Mouse (Mus musculus) urinary bladder, postnatal 36 days (tissue): ENCODE data around the gene Gm21969.

Experiments used
- DNase-seq, 2 experiments: peaks; one replicate each; pipeline ENCODE4 v3.0.0; 2022; ENCODE audit warnings: low spot score in 2 of 2, mixed read lengths in 1 of 2

Gm21969 gene

DNA sequence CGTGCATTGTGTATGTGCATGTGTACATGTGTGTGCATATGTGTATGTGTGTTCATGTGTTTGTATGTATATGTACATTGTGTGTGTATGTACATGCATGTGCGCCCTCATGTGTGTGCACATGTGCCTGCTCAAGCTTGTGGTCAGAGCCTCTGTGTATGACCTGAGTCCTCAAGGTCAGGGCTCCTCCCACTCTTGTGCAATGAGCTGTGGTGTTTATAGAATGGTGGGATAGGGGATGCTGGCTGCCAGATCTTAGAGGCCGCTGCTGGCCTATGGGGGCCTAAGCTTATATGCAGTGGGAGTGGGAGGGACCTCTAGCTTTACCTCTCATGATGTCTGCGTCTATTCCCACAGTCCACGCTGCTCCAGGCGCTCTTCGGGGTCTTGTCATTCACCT, 17.3 kb upstream of the Gm21969 start:
- no peak for DNase-seq

DNA sequence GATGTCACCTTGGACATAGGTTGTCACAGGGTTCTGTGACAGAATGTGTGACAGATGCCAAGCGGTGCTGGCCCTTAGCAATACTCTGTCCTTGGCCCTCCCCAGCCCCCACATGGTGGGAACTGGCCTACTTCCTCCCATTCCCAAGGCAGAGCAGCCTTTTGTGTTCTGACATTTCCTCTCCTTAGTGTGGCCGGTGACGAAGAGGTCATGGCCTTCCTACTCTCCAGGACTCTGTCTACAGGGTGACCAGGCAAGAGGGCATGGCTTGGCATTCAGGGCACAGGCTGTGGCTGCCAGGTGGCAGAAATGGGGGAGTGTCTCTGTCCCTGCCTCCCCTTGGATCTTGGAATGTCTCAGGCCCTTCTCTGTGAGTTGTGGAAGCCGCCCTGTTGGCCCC, 15.6 kb upstream of the Gm21969 start:
- DNase-seq, result no peak

DNA sequence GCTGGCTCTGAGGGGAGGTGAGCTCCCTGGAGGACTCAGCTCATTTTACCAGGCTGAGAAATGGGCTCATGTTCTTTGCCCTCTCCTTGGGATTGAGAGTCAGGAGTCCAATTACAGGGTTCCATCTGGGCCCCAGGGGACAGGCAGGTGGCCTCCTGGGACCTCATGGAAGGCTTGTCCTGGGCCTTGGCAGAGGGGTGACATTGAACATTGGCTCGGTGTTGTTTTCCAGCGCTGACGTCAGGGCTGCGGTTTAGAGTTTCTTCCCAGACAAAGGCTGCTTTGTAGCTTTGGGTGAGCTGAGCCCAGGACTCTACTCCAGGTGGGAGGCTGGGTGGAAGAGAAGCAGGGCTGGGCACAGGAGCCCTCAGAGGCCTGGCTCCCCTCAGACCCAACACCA, 15.2 kb upstream of the Gm21969 start:
- DNase-seq, result no peak

DNA sequence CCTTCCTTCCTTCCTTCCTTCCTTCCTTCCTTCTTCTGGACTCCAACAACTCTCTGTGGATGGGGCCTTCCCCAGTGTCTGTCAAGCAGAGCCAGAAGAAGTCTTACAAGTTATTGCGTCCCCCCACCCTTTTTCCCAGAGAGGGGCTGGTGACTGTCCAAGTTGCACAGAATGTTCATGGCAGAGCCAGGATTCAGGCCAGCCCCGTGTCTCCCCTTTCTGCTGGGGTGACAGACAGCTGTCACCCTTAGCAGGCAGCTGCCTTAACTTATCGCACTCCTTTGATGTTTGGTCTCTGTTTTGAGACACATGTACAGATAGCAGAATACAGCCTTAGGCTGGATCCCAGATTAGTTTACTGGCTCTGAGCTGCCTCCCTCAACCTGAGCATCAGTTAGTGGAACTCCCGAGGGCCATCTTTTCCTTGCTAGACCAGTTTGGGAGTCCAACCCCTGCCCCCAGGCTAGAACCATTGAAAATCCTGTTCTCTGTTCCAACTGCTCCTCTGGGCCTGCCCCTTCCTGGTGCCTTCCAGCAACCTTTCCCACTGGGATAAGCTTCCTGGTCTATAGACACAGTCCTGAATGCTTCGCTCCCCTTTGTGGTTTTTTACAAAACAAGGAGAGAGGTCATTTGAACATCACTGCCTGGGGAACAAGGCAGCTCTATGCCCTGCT, 13.5 kb upstream of the Gm21969 start:
- DNase-seq, result no peak

DNA sequence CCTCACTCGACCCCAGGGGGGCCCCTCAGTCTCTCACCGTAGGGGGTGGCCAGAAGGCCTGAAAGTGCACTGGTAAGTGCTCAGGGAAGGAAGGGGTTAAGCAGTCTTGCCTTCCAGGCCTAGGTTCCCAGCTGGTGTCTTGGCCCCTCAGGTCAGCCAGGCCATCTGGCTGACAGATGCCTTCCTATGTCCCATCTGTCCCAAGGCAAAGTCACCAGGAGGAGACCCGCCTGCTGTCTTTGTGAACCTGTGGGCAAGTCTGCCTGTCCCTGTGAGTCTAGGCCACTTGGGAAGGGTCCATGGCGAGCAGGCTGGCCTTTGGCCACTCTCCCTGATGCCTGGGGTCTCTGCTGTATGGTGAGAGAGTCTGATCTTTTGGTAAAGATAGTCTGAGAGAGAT, 12.5 kb upstream of the Gm21969 start:
- no peak for DNase-seq

DNA sequence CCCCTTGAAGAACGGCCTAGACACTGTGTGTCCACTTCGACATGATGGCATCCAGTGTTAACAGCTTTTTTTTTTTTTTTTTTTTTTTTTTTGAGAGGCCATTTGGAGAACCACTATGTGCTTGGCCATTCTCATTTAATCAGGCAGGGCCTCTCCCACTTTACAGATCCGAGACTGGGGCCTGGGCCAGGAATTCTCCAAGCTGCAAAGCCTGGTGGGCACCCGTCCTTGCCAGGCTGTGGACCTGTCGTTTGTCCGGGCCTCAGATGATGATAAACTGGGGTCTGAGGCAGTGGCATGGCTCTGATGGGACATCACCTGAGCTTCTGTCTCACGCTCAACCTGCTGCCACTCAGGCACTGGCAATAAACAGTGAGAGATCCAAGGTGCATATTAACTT, 10.1 kb upstream of the Gm21969 start:
- DNase-seq, result no peak

DNA sequence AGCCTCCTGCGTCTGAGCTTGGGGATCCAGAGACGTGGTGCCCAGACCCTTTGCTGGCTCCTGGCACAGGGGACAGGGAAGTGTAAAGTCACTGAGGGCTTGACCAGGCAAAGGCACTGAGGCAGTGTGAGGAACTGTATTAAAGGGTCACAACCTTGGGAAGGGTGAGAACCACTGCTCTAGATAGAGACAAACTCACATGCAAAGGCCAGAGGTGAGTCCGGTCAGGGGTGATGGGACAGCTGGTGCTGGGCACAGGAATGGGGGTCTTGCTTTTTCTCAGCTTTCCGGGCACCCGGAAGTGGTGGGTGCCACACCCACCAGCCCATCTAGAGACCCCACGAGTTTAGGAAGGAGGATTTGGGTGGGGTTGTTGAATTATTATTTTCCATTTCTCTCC, 9.6 kb upstream of the Gm21969 start:
- no peak for DNase-seq

DNA sequence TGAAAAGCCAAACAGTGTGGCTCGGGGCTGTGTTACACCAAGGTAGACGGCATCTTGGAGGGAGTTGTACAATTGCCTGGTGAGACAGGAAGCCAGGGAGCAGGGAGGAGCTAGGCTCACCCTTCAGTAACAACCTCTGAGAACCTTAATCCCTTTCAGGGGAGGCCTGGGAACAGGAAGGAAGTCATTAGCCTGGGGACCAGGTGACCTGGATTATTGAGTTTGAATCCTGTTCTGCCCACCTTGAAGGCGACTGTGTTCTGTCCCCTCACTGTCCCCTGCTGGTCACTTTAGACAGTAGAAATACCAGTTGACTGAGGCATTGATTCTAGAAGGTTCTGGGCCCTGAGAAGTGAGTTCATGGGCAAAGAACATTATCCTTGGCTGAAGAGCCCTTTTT, 8.9 kb upstream of the Gm21969 start:
- DNase-seq, result no peak

DNA sequence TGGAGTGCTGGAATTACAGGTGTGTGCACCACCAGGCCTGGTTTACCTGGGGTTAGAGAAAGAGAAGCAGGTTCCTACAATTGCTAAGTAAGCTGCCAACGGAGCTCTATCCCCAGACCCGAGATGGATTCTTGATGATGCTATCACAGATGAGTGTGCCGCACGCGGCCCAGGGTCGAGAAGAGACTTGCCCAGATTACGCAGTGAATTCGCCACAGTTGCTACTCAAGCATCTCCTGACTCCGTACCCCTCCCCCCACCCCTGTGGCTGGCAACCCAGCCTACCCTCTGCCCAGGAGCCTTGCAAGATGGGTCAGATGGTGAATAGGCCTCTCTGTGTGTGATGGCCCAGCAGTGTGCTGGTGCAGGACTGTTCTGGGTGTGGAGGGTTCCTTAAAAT, 6.3 kb upstream of the Gm21969 start:
- DNase-seq, result no peak

DNA sequence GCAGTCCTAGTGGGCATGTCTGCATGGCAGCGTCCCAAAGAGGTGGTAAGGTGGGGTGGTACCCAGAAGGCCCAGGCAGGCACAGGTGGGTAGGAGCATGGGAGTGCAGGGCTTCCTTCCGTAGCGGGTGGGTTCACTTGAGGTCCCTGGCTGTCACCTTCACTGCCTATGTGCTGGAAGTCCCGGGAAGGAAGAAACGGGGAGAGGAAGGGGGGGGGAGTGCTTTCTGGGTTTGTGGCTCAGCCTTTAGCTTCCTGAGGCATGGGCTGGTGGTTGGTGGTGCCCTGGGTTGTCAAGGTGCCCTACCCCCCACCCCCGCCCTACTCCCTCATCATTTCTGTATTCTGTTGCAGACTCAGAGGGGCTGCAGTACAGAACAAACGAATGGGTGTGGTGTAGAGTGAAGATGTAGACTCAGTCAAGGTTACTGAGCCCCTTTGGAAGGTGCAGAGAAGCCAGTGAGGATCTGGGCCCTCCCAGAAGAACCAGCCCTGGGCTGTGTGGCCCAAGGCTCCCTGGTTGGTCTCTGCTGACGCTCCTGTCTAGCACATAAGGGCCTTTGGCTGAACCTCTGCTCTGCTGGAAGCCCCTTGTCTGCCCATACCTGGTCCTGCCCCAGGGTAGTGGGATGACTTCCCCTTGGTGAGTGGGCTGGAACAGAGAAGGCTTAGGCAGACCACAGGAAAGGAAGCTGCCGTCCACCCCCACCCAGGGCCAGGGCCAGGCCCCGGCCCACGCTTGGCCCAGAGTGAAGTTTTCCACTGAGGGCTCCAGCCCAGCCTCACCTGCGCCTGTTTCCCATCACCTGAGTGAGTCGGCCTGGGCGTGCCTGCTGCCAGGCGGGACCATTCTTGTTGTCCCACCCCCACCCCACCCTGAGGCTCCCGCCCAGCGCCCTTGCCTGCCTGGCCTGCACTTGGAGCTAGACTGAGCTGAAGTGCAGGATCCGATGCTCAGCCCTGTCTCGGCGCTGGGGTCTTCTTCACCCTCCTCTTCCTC, 5.4 kb upstream of the Gm21969 start:
- DNase-seq, result no peak

DNA sequence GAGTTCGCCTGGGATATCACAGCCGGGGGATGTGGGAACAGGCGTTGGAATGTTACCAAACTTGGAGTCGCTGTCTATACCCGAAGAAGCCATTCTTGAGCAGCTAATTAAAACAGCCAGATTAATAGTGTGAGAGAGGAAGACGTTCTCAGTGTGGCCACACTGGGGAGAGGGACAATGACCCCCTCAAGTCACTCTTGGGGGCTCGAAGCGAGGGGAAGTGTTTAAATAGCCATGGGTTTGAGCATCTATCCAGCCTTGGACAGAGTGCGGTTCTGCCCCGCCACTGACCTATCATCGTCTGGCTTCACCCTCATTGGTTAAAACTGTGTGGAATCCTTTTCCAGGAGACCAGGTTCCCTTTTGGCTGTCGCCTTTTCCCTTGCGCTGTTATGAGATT, 4.6 kb upstream of the Gm21969 start:
- DNase-seq, result no peak

DNA sequence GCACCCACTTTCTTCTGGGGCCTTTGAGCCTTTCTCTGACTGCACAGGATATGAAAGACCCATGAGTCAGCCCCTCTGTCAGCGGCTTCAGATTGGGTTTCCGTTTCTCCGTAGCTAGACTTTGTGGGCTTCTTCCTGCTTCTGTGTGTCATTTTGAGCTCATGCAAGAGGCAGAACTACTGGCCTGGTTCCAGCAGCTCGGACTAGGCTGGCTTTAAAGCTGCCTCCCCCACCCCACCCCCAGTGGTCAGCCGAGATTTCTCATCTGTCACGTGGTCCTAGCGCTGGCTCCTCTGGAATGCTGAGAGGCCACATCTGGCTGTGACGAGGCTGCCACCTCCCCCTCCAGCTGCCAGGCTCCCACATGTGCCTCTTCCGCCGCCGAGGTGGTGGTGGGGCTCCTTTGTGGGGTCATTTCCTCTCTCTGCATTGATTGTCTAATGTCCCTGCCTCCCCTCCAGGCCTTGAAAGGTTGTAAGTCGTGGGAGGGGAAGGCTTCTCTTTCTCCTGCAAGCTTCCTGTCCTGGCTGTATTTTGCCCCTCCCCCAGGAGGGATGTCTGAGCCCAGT, 4.0 kb upstream of the Gm21969 start:
- DNase-seq, result peak; percentile 56 to 83

DNA sequence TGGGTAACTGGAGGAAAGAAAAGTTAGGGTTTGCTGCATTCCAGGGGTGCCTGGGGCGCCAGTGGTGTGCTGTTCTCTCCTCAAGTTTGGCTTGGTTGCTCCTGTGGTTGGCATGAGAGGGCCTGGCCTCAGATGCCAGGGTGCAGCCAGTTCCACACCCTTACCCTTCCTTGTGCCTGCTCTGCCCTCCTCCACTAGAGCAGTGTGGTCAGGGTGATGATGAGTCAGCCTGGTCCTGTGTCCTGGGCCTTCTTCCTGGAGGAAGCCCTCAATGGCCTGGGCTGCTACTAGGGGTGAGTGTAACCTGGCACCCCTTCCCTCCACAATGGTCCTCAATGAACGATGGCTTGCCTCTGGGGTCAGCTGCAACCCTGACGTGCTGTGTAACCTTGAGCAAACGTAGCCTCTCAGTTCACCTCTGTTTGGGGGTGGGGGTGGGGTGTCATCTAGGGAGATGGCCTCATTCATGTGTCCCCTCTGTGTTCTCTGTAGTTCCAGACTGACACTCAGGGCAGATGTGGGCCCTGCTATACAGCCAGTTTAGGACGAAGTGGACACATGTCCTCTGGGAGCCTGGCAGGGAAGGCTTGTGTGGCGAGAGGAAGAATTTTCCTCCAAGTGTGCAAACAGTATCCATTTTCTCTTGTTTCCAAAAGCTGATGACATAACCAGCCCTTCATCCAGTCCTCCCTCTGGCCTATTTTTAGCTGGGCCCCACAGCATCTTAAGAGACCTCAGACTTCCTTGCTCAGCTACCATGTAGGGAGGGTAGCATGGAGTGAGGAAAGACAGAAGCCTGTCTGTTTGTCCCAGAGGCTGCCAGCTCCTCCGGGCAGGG, 1.2 kb upstream of the Gm21969 start:
- DNase-seq, result no peak

DNA sequence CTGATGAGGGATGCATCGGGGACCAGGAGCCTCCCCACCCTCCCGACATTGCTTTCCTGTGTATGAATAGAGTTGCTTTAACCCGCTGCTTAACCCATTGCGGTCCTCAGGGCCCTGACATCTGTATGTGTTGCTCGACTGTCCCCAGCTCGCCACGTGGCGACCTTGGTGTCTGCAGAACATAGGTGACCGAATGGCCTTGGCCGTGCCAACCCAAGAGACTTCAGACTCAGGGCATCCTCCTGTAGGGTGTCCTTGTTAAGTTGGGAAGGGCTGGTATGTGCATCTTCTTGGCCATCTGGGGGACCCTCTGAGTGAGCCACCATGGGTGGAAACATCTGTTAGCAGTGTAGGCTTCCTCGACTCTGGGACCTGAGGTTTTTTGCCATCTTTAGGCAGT, 2.2 kb downstream of the Gm21969 start:
- no peak for DNase-seq

DNA sequence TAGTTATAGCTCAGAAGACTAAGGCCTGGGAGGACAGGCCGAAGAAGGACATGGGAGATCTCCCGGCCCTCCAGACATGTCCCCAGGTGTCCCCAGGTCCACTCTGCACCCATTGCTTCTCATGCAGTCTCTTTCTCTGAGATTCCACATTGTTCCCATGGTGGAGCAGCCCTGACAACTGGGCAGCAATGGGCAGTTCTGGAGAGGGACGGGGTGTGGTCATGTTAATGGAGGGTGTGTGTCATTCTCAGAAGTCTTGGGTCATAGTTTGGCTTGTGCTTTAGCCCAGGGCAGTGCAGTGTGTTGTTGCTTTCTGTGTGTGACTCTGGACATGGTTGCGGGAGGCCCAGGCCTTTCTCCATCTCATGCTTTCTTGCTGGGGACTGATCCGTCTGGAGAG, 3.7 kb downstream of the Gm21969 start:
- no peak for DNase-seq

DNA sequence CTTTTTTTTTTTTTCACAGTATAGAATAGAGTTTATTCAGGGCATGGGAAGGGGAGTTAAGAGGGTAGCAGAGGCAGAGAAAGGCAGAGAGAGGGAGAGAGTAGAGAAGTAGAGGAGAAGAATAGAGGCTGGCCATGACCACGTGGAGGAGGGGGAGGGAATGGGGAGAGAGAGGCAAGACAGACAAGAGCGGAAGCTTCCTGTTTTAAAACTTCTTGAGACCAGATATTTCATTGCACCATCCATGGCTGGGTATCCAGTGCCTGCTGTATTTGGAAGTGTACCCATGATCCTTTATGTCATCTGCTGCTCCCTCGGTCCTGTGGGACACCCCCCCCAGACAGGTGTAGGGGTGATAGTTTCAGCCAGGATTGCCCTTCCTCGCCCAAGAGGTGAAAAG, 6.0 kb downstream of the Gm21969 start:
- no peak for DNase-seq

DNA sequence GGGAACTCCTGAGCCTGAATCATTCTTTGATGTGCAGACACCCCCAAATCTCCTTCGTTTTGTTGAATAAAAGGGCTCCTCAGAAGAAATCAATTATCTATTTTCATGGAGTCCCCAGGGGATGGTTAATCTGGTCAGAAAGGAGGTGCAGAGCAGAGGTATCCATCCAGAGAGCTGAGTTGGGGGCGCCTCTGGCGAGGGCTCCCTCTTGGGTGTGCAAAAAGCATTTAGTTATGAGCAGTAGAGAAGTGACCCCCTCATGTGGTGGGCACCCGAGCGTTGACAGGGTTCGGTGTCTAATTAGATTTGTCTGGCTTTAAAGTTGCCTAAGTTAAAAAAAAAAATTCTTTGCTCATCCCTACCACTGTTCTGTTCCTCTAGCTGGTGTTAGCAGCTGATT, 8.0 kb downstream of the Gm21969 start:
- no peak for DNase-seq

DNA sequence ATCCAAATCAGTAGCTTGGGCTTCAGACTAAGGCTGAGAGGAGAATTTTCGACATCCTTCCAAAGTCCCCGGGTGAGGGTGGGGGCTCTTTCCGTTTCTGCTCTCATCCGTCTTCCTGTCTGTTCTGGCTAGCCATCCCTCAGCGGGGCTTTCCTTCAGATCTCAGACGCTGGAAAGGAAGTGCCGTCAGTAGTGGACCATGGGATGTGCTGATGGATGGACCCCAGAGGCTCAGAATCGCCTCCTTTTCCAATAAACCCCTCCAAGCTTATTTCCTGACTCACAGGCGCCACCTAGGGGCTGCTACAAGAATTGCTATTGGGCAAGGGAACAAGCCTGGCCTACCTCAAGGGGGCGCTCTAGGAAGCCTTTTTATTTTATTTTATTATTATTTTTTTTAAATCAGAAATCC, 8.6 kb downstream of the Gm21969 start:
- DNase-seq, result peak; percentile 69 to 79

DNA sequence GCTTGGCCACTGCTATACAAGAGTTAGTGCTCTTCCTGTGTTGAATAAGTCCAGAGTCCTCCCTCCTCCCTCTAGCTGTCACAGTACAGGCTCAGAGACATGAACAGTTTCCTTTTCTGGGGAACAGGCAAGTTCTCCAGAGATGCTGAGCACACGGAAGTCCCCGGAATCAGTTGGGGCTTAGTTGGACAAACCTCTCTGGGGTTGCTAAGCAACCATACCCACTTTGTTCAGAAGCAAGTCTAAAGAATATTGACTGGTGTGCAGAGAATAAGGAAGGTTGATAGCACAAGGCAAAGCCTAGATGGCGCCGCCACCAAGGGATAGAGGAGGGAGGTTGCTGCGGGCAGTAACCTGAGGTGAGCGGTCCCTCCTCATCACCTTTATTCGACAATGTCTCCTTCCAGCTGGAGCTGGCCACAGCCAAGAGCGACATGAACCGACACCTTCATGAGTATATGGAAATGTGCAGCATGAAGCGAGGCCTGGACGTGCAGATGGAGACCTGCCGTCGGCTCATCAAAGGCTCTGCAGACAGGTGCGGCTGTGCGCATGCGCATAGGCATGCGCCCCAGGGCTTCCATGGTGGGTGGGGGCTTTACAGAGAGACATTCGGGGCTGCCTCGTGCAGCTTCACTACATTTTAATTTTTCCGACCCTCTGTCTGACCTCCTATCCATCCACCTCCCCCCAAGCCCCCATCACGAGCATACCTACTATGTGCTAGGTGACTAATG, 11.7 kb downstream of the Gm21969 start:
- DNase-seq, result no peak

DNA sequence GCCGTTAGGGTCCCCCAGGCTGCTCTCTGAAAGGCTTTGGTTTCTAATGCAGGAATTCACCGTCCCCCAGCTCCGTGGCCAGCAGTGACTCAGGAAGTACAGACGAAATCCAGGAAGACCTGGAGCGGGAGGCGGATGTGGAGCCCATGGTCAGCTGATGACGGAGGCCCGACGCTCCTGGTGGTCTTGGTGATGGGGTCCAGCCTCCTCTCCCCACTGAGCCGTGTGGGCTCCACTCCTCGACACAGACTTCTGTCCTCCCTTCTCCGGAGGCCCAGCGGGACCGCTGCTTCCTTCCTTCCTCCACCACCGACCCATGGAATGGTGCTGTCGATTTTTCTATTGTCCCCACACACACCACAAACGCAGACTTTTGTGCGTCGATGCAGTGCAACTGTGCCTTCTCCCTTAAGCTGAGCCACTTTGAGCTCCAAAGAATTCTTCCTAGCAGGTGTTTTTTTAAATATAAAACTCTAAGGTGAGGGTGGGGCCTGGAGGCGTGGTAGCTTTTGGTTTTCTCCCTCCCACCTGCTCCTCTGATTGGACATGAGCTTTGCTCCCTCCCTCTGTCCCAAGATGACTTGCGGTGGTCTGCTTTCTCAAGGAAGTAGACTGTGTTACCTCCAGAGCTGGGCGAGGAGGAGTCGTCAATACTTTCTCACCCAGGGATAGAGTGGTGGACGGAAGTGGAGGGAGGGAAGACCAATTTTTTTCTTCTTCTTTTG, 13.5 kb downstream of the Gm21969 start:
- DNase-seq, result peak; percentile 41 to 62

DNA sequence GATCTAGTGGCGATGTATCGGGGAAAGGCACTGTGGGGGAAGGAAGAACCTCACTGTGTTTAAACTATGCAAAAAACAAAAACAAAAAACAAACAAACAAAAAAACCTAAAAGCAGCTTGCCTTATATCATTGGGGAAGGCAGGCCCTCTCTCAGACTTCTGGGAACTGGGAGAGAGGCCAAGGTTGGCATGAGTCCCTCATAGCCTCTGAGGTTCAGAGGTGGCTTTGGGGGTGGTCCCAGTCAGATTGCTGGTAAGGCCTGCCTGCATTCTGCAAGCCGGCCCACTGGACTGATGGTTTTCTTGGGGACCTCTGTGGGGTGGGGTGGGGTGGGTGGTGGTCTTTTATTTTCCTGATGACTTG, 14.0 kb downstream of the Gm21969 start:
- no peak for DNase-seq
